Mouse (Mus musculus) thymus, adult 2 months (tissue): ENCODE data around the gene Ahdc1. TPM values are rescaled to one million over a fixed set of nuclear protein-coding genes. Genes with fewer than 3 reads are reported as not detected.

ENCODE experiments used
- DNase-seq: peaks from one replicate; pipeline ENCODE4 v3.0.0; 2021
- H3K27ac ChIP-seq: fragments of 200-500 bp; 2 replicates; pipeline ENCODE4 v1.5.1; 2012; ENCODE audit warnings: low read length, control low read depth; ENCODE audit not compliant: control insufficient read depth, insufficient read depth
- H3K27me3 ChIP-seq: fragments of 200-500 bp; 2 replicates; pipeline ENCODE4 v1.6.1; 2012; ENCODE audit warnings: mild to moderate bottlenecking, low read length, moderate library complexity, mixed read lengths; ENCODE audit not compliant: control insufficient read depth, insufficient read depth
- H3K36me3 ChIP-seq: fragments of 200-500 bp; 2 replicates; pipeline ENCODE4 v1.6.1; 2012; ENCODE audit warnings: mild to moderate bottlenecking, low read length, moderate library complexity; ENCODE audit not compliant: control insufficient read depth, insufficient read depth
- H3K4me1 ChIP-seq: fragments of 200-500 bp; replicated peaks from 2 replicates; pipeline ENCODE4 v1.6.1; 2012; ENCODE audit warnings: low read length; ENCODE audit not compliant: control insufficient read depth, insufficient read depth
- H3K4me3 ChIP-seq: fragments of 200-500 bp; 2 replicates; pipeline ENCODE4 v1.5.1; 2012; ENCODE audit warnings: mild to moderate bottlenecking, low read length, control low read depth, moderate library complexity; ENCODE audit not compliant: control insufficient read depth, insufficient read depth
- CTCF ChIP-seq: fragments of 200-500 bp; IDR thresholded peaks from 2 replicates; pipeline ENCODE4 v1.5.1; 2012; ENCODE audit warnings: mild to moderate bottlenecking, control low read depth, low read length, moderate library complexity, borderline replicate concordance; ENCODE audit not compliant: control insufficient read depth, poor library complexity, insufficient read depth; ENCODE audit errors: extremely low read depth
- POLR2A ChIP-seq: fragments of 200-500 bp; IDR thresholded peaks from 2 replicates; pipeline ENCODE4 v1.6.1; 2012; ENCODE audit warnings: mild to moderate bottlenecking, low read length, control low read depth, moderate library complexity; ENCODE audit not compliant: control insufficient read depth, poor library complexity, insufficient read depth; ENCODE audit errors: extremely low read depth
- WGBS: fragments of 180-500 bp; shearing (Covaris S2); methylation state at CpG from one replicate; pipeline ENCODE4 v1.1.7; 2018; 5-methylcytosine and 5-hydroxymethylcytosine counted together
- polyA plus RNA-seq: library from polyadenylated mRNA; depleted of rRNA; stranded (reverse); fragments of >200 nt; gene quantifications from 2 replicates; pipeline ENCODE4 v1.2.3, GENCODE M21; 2012

Gene Ahdc1
- polyA plus RNA-seq, 1 experiment, result 59.8 TPM

DNA sequence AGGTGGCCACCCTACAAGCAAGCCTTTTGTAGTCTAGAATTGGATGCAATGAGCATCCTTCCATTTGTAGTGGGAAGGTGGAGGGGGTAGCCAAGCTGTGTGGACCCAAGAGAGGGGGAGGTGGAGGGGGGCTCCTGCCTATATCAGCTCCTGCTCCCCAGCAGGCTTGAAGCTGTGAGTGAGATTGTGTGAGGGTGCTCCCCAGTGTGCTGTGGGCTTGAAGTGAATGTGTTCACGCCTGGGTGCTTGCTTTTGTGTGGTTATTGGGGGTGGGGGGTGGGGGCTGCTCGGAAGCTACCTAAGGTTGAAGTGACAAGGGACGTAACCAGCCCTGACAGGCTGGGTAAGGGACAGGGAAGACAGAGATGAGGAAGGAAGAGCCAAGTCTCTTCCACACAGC, 35.3 kb upstream of the Ahdc1 start:
- peak overlapping the region; percentile 90 for H3K27ac ChIP-seq
- H3K36me3 ChIP-seq, result no peaks in the 10 kb centered on the region
- H3K27me3 ChIP-seq, result no peaks in the 10 kb centered on the region
- TF ChIP-seq CTCF (no peak), POLR2A (peak; percentile 58; the same call in 1 of the 2 replicates)
- no peak for DNase-seq
- H3K4me3 ChIP-seq, result peak overlapping the region; percentile 19
- WGBS, result 6% methylated on average over 3 of the region's 3 CpGs
- H3K4me1 ChIP-seq, result peaks cover 79% of the 10 kb centered on the region

DNA sequence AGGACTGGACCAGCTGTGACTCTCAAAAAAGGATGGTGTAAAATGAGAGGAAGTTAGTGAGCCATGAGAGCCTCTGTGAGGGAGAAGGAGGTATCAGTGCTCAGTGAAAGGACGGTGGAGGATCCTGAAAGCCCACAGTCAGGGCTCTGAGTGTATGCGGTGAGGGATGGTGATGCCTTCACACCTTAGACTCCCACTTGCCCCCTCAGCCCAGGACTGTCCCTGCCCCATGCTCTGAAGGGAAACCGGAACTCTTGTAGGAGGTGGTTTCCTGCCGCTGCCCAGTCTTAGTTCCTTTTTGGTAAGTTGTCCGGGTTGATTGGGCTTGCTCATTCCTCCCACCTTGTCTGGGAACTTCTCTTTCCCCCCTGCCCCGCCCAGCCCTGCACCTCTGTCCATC, 34.3 kb upstream of the Ahdc1 start:
- H3K27me3 ChIP-seq, result no peaks in the 10 kb centered on the region
- peak overlapping the region; percentile 22 for H3K4me3 ChIP-seq
- DNase-seq, result peak; percentile 54
- H3K27ac ChIP-seq, result peak overlapping the region; percentile 90
- TF ChIP-seq POLR2A (no peak), CTCF (no peak)
- no peaks in the 10 kb centered on the region for H3K36me3 ChIP-seq
- peaks cover 80% of the 10 kb centered on the region for H3K4me1 ChIP-seq
- 5% methylated on average over 6 of the region's 6 CpGs for WGBS

DNA sequence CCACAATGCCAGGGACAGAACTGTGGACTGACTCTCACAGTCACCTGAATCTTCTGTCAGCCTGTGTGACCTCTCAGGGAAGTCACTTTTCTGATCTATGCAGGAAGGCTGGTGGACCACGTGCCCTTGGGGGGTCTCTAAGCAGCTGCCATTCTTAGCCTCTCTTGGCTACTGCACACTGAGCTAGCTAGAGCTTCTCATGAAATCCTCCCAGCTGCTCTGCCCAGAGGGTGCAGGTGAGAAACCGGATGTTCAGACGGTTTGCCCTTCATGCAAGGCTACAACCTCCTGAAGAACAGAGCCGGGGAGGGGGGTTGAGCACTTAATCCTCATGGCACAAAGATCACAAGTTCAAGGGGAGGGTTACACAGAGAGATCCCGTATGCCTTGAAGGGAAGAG, 33.5 kb upstream of the Ahdc1 start:
- H3K27me3 ChIP-seq, result no peaks in the 10 kb centered on the region
- peak; percentile 82 for DNase-seq
- no peak for TF ChIP-seq CTCF
- TF ChIP-seq POLR2A, result peak; percentile 56; the same call in 1 of the 2 replicates
- 7% methylated on average over 5 of the region's 5 CpGs for WGBS
- H3K4me1 ChIP-seq, result peaks cover 78% of the 10 kb centered on the region
- H3K27ac ChIP-seq, result peak overlapping the region; percentile 90
- H3K36me3 ChIP-seq, result no peaks in the 10 kb centered on the region
- no peak overlapping the region for H3K4me3 ChIP-seq

DNA sequence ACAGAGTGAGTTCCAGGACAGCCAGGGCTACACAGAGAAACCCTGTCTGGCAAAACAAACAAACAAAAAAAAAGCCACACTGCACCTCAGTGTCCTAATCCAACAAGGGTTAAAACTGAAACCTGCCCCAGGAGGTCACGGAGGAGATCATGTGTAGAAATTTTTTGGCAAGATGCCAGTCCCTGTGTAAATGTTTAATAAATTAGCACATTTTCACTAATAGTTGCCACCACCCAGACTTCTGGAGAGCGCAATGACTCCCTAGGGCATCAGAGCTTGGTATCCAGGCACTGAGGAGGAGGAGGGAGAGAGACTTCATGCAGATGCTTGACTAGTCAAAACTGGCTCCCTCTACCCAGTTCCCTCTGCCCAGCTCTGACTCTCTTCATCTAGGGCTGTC, 31.9 kb upstream of the Ahdc1 start:
- no peak overlapping the region for H3K4me3 ChIP-seq
- WGBS, result 85% methylated on average over 2 of the region's 2 CpGs
- TF ChIP-seq POLR2A, result no peak
- H3K27ac ChIP-seq, result no peak overlapping the region
- H3K36me3 ChIP-seq, result no peaks in the 10 kb centered on the region
- H3K27me3 ChIP-seq, result no peaks in the 10 kb centered on the region
- no peak for DNase-seq
- peaks cover 76% of the 10 kb centered on the region for H3K4me1 ChIP-seq

DNA sequence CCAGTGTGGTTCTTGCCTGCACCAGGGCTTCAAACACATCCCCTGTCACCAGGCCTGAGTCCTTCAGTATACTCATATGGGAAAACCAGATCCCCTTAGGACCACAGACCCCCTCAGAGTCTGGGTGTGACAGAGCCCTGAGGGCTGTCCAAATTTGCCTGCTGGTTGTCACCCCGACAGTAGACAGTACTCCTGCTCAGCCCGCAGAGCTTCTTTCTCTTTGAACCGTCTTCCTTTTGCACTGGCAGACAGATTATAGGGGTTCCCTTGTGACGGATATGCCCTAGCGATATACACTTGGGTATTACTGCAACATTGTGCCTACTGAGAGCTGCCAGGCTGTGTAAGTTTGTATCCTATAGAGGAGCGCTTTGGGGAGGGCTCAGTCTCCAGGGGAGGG, 29.4 kb upstream of the Ahdc1 start:
- H3K27ac ChIP-seq, result peak overlapping the region; percentile 76
- H3K36me3 ChIP-seq, result no peaks in the 10 kb centered on the region
- TF ChIP-seq POLR2A, result no peak
- TF ChIP-seq CTCF, result no peak
- DNase-seq, result peak; percentile 59
- no peaks in the 10 kb centered on the region for H3K27me3 ChIP-seq
- peaks cover 61% of the 10 kb centered on the region for H3K4me1 ChIP-seq
- no peak overlapping the region for H3K4me3 ChIP-seq
- WGBS, result 23% methylated on average over 6 of the region's 6 CpGs

DNA sequence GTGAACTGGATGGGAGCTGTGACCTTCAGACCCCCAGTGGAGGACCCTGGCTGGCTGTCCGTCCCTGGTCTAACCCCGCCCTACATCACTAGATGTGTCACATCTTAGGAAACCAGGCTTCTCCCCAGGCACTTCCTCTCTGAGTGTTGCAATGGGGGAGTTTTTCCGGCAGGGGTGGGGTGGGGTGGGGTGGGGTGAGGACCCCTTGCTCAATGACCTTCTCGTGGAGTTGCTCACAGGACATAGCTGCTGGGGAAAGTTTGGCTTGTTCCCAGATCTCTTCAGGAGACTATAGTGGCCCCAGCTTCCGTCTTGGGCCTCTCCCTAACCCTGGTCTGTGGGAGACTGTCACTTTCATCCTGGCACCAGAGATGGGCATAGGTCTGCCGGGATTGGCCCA, 28.1 kb upstream of the Ahdc1 start:
- Histone ChIP-seq H3K27ac (peak overlapping the region; percentile 75), H3K4me1 (peaks cover 53% of the 10 kb centered on the region), H3K27me3 (no peaks in the 10 kb centered on the region), H3K4me3 (no peak overlapping the region), H3K36me3 (no peaks in the 10 kb centered on the region)
- TF ChIP-seq CTCF (no peak), POLR2A (no peak)
- no peak for DNase-seq
- WGBS, result 36% methylated on average over 6 of the region's 6 CpGs

DNA sequence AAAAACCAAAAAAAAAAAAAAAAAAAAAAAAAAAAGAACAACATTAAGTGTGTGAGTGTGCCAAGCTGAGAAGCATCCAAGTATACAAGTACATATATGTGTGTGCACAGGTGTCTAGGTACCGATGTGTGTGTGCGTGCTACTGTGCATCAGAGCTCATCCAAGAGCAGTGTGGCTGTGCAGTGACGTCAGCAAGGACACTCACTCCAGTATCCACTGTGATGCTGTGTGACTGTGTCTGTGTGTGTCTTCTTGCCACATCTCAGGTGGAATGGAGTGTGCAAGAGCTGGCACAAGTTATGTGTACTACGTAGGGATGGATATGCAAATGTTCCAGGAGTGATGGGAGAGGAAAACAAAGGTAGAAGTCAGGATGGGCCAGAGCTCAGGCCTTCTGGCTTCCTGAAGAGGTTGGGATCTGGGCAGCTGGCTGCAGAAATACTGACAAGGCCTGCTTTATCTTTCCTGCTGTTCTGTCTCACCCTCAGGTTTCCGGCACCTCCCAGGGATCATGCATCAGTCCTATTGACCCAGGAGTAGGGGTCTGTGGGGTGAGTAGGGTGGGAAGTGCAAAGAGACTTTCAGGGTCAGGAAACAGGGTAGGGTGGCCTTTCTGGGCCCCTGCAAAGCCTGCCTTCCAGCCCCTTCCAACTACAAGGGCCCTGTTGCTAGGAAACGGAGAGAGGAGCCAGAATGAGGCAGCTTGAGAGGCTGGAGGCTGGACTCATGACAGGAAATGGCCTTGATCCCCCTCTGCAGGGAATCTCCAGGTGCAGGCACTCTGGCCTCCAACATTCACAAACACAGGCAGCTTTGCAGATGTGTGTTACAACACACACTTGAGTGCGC, 27.2 kb upstream of the Ahdc1 start:
- Histone ChIP-seq H3K4me1 (peaks cover 54% of the 10 kb centered on the region), H3K36me3 (no peaks in the 10 kb centered on the region), H3K4me3 (no peak overlapping the region), H3K27ac (peak overlapping the region; percentile 76), H3K27me3 (no peaks in the 10 kb centered on the region)
- DNase-seq, result no peak
- WGBS, result 75% methylated on average over 7 of the region's 7 CpGs
- TF ChIP-seq POLR2A, result no peak
- no peak for TF ChIP-seq CTCF
